Mouse (Mus musculus) layer of hippocampus, adult 2 months (tissue): Measurements from ENCODE around the gene Smc1a. TPM values are rescaled to one million over a fixed set of nuclear protein-coding genes. Genes with fewer than 3 reads are reported as not detected.

ENCODE experiments used
- DNase-seq, 2 experiments: peaks; one replicate each; pipeline ENCODE4 v3.0.0; 2022; ENCODE audit warnings: low spot score in 2 of 2
- H3K27ac ChIP-seq: fragments of 200-600 bp; 2 replicates; pipeline ENCODE4 v1.8.1; 2022
- H3K4me3 ChIP-seq: fragments of 200-600 bp; 2 replicates; pipeline ENCODE4 v1.8.1; 2022; ENCODE audit warnings: mild to moderate bottlenecking
- CTCF ChIP-seq: fragments of 200-600 bp; conservative IDR thresholded peaks from 2 replicates; pipeline ENCODE4 v1.8.1; 2022; ENCODE audit warnings: antibody characterized with exemption, mild to moderate bottlenecking, moderate library complexity
- long read RNA-seq, 2 experiments: library from polyadenylated mRNA; stranded (forward); transcript quantifications; one replicate each; pipeline ENCODE4 v2.0.0; 2021; ENCODE audit warnings: borderline mapping rate in 2 of 2
- total RNA-seq, 2 experiments: library from RNA; stranded (reverse); gene quantifications; 2 replicates each; pipeline ENCODE4 v1.2.3; 2021

The Smc1a gene
- total RNA-seq: 10 to 100 TPM; 54.6 to 57.0 TPM
- long read RNA-seq, experiment 1, full-length matches to known transcripts: 29 of 37 reads
- long read RNA-seq, experiment 1, partial matches to known transcripts: 6 of 37 reads
- long read RNA-seq, experiment 1, other reads (novel, unspliced or antisense): 2 of 37 reads
- long read RNA-seq, experiment 2, full-length matches to known transcripts: 42 of 52 reads
- long read RNA-seq, experiment 2, partial matches to known transcripts: 7 of 52 reads
- long read RNA-seq, experiment 2, other reads (novel, unspliced or antisense): 3 of 52 reads

GRCm38 (mm10) chrX:152016151-152017145 is at the start of gene Smc1a, which contains the start of gene Ribc1:
Smc1a (plus strand) TSS chrX:152016428.
Ribc1 (minus strand) TSS chrX:152016295.
- no peak for TF ChIP-seq CTCF
- peak within 1 kb of the TSS; percentile 91 for H3K27ac ChIP-seq
- DNase-seq: peak; percentile 87 to 93

GRCm38 (mm10) chrX:151999006-151999710 is 17.1 kb upstream of the Smc1a start:
- Histone ChIP-seq H3K4me3 (no peak overlapping the region), H3K27ac (no peak overlapping the region)
- DNase-seq: no peak
- no peak for TF ChIP-seq CTCF

More at GRCm38 (mm10) chrX:152016151-152017145, at the start of gene Smc1a, which contains the start of gene Ribc1:
- peak within 1 kb of the TSS; percentile 60 for H3K4me3 ChIP-seq

GRCm38 (mm10) chrX:152001182-152001684 is 15.0 kb upstream of the Smc1a start:
- Histone ChIP-seq H3K27ac (peak overlapping the region; percentile 56), H3K4me3 (peak overlapping the region; percentile 63)
- DNase-seq: no peak
- TF ChIP-seq CTCF: no peak

GRCm38 (mm10) chrX:152001737-152002710 is 14.2 kb upstream of the Smc1a start, which contains the start of gene Hsd17b10:
Hsd17b10 (plus strand) TSS chrX:152001845.
- peak within 1 kb of the TSS; percentile 86 for H3K27ac ChIP-seq
- TF ChIP-seq CTCF: peak; percentile 48
- peak; percentile 82 to 86 for DNase-seq

GRCm38 (mm10) chrX:152002865-152003264 is 13.4 kb upstream of the Smc1a start:
- no peak overlapping the region for H3K4me3 ChIP-seq
- no peak for DNase-seq
- no peak for TF ChIP-seq CTCF

More at GRCm38 (mm10) chrX:152001737-152002710, 14.2 kb upstream of the Smc1a start, which contains the start of gene Hsd17b10:
- peak within 1 kb of the TSS; percentile 63 for H3K4me3 ChIP-seq

GRCm38 (mm10) chrX:152007863-152008262 is 8.4 kb upstream of the Smc1a start:
- H3K4me3 ChIP-seq: no peak overlapping the region
- no peak overlapping the region for H3K27ac ChIP-seq
- TF ChIP-seq CTCF: no peak
- DNase-seq: no peak

More at GRCm38 (mm10) chrX:152002865-152003264, 13.4 kb upstream of the Smc1a start:
- H3K27ac ChIP-seq: no peak overlapping the region

- Histone ChIP-seq H3K27ac (peak overlapping the region; percentile 91), H3K4me3 (peak overlapping the region; percentile 60)
- no peak for DNase-seq
- peak; percentile 61 for TF ChIP-seq CTCF
Measured at GRCm38 (mm10) chrX:152015752-152016150, 477 bp upstream of the Smc1a start.

- Histone ChIP-seq H3K4me3 (peak overlapping the region; percentile 60), H3K27ac (peak overlapping the region; percentile 91; the same call in 1 of the 2 replicates)
- no peak for TF ChIP-seq CTCF
- DNase-seq: no peak
Measured at GRCm38 (mm10) chrX:152017186-152017585, 958 bp downstream of the Smc1a start.

GRCm38 (mm10) chrX:152019294-152019693 is 3.1 kb downstream of the Smc1a start:
- H3K27ac ChIP-seq: no peak overlapping the region
- no peak for TF ChIP-seq CTCF
- no peak for DNase-seq
- no peak overlapping the region for H3K4me3 ChIP-seq

- H3K4me3 ChIP-seq: no peak overlapping the region
- no peak for TF ChIP-seq CTCF
- no peak overlapping the region for H3K27ac ChIP-seq
- no peak for DNase-seq
Measured at GRCm38 (mm10) chrX:152039865-152040264, 23.6 kb downstream of the Smc1a start.

GRCm38 (mm10) chrX:152047230-152047629 is 31.0 kb downstream of the Smc1a start:
- no peak overlapping the region for H3K27ac ChIP-seq
- no peak for DNase-seq
- H3K4me3 ChIP-seq: no peak overlapping the region
- TF ChIP-seq CTCF: peak; percentile 51
